Mouse (Mus musculus): ENCODE results near the gene Cyp2j13.
A peak's percentile ranks its signal among the peaks of the same experiment; 100 is the strongest.
"Not testable (repeated sequence)": the region's sequence is repeated elsewhere in the genome, so short reads cannot be mapped to it uniquely, and the experiment has no call there.

The Cyp2j13 gene

GRCm38 (mm10) chr4:96077261-96078125 lies at the start of gene Cyp2j13:
Cyp2j13 (minus strand) TSS chr4:96077546.
- no peak for DNase-seq (ENCODE audit: low read depth, low spot score)

DNA sequence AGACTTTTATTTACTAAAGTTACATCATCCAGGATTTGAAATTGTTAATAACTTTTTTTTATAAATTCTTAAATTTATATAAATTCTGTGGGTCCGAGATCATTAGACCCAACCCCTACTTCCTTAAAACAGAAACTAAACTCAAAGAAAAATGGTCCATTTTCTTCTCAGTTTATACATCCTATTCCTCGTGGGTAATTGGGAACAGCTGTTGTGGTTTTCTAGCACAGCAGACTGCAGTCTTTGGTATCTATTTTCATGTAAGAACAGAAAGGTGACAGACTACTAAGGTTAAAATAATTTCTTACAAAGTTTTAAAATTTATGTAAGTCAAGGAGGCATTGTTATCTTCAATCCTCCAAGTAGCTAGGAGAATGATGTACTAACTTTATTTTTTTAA lies 19.5 kb upstream of the Cyp2j13 start:
- DNase-seq (ENCODE audit: low read depth, low spot score): no peak

- DNase-seq (ENCODE audit: low read depth, low spot score): no peak
Measured at GRCm38 (mm10) chr4:96091869-96092268, 14.5 kb upstream of the Cyp2j13 start.

DNA sequence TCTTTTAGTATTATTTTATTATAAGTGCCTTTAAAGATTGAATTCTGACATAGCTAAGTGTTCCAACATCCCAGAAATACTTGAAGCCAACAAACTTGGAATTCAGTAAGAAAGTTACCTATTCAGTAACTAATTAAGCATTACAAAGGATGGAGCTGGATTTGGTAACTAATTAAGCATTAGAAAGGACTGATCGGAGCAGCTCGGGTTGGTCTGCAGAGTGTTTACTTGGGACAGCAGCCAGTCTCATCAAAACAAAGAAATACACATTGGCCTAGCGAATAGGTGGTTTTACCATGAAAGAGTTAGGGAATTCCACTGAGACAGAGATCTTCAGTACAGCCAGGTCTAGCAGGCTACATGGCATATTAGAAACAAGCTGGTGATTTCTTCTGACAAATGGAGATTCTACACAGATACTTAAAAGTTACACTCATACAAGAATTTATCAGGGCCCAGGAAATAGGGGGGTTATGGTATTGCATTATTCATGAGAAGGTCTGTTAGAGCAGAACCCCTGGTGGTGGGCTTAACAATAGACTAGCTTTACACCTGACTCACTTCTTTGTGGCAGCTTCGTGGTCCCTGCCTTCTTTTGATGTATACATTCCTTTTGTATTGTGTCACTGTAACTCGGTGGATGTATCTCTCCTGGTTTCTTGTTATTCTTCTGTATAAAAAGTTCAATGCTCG lies 12.2 kb upstream of the Cyp2j13 start:
- not testable (repeated sequence) for DNase-seq (ENCODE audit: low read depth, low spot score)

DNA sequence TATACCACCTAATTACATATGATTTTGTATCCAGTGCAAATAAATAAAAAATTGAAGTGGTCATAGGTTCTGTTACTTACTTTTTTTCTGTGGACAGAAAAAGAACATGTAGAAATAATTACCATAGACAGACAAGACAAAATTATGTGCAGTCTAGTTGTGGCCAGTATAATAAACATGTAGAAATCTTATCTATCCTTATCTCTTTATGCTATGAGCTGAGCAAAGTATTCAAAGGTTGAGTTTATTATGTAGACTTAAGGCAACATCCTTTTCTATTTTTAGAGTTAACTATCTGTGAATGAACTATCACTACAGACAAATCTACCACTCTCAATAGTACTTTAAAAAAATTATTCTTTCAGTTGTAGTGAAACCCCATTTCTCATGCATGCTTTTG lies 962 bp upstream of the Cyp2j13 start:
- no peak for DNase-seq (ENCODE audit: low read depth, low spot score)

DNA sequence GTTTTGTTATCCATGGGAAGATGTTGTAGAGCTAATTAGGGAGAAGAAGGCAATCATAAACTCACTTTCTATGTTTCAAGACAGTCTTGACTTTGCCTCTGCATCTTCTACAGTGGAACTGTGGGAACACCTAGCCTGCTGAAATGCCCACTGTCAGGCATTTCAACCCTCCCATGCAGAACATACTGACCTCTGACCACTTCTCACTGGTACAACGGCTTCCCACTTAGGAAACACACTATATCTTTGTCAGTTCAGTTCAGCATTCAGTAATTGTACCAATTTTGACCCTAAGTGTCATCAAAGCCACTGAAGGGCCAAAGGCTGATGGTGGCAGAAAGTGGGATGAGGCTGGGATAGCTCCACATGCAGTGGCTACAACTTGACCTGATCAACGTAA lies 15.3 kb downstream of the Cyp2j13 start:
- DNase-seq (ENCODE audit: low read depth, low spot score): no peak

- no peak for DNase-seq (ENCODE audit: low read depth, low spot score)
Measured at GRCm38 (mm10) chr4:96060106-96060505, 17.2 kb downstream of the Cyp2j13 start.

- no peak for DNase-seq (ENCODE audit: low read depth, low spot score)
Measured at GRCm38 (mm10) chr4:96028412-96028811, 48.9 kb downstream of the Cyp2j13 start.

DNA sequence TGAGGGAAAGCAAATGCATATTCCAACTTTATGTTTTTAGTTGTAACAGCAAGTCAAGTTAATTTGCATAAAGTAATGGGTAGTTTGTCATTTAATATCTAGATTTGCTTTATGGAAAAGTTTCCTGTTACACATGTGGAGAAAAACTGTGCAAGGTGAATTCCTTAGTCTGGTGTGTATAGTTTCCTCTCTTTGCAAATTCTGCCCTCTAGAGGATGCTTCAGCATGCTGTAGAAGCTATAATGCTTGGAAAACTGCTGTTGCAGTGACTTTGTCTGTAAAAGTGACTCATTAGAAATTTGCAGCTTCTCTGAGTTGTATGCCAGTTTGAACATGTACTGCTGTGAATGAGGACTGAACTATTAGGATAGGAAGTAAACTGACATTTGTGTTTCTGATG lies 54.5 kb downstream of the Cyp2j13 start:
- DNase-seq (ENCODE audit: low read depth, low spot score): peak; percentile 3

GRCm38 (mm10) chr4:96016875-96017274 lies 60.5 kb downstream of the Cyp2j13 start:
- no peak for DNase-seq (ENCODE audit: low read depth, low spot score)

DNA sequence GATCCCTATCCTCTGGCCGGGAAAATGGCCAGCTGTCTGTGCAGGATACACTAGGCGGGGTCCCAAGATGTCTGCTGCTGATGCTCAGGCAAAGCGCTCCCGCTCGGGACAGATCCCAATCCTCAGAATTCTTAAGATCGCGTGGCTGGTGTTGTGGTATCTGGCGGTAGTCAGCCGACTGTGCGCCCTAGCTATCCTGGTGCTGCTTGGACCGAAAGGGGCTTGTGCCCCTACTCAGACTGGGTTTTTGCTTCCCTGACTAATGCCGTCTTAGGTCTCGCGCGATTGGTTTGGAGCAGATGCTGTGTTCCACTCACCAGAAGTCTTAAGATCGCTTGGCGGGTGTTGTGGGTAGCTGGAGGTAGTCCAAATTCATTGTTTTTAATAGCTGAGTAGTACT lies 95.1 kb downstream of the Cyp2j13 start:
- not testable (repeated sequence) for DNase-seq (ENCODE audit: low read depth, low spot score)
